Mouse (Mus musculus) kidney, embryonic 16.5 days (tissue): Measurements from ENCODE around the gene Gm10057. TPM values are rescaled to one million over a fixed set of nuclear protein-coding genes. Genes with fewer than 3 reads are reported as not detected.
"Not testable (repeated sequence)": the region's sequence is repeated elsewhere in the genome, so short reads cannot be mapped to it uniquely, and the experiment has no call there.

ENCODE experiments used
- ATAC-seq: fragments of 200-750 bp; cut with Nextera tagmentation; 2 replicates; pipeline ENCODE4 v1.8.0; 2017; ENCODE audit warnings: moderate TSS enrichment; ENCODE audit not compliant: low FRiP score, low TSS enrichment
- H3K27ac ChIP-seq: fragments of 300-500 bp; sonication (generic); 2 replicates; pipeline ENCODE4 v1.5.1; 2014; ENCODE audit warnings: low read length
- H3K27me3 ChIP-seq: fragments of 300-500 bp; sonication (generic); 2 replicates; pipeline ENCODE4 v1.6.1; 2014; ENCODE audit warnings: low read length, control low read depth, mixed read lengths; ENCODE audit not compliant: insufficient read depth
- H3K36me3 ChIP-seq: fragments of 300-500 bp; sonication (generic); 2 replicates; pipeline ENCODE4 v1.6.1; 2014; ENCODE audit warnings: low read length, control low read depth, mixed read lengths; ENCODE audit not compliant: insufficient read depth
- H3K4me1 ChIP-seq: fragments of 300-500 bp; sonication (generic); 2 replicates; pipeline ENCODE4 v1.6.1; 2014; ENCODE audit warnings: low read length, control low read depth, mixed read lengths; ENCODE audit not compliant: insufficient read depth
- H3K4me2 ChIP-seq: fragments of 300-500 bp; sonication (generic); replicated peaks from 2 replicates; pipeline ENCODE4 v1.6.1; 2014; ENCODE audit warnings: low read depth, low read length
- H3K4me3 ChIP-seq: fragments of 300-500 bp; sonication (generic); 2 replicates; pipeline ENCODE4 v1.5.1; 2014; ENCODE audit warnings: mild to moderate bottlenecking, low read length
- H3K9ac ChIP-seq: fragments of 300-500 bp; sonication (generic); replicated peaks from 2 replicates; pipeline ENCODE4 v1.6.1; 2014; ENCODE audit warnings: low read length
- H3K9me3 ChIP-seq: fragments of 300-500 bp; sonication (generic); 2 replicates; pipeline ENCODE4 v1.6.1; 2016; ENCODE audit warnings: low read length, control low read depth
- polyA plus RNA-seq: library from polyadenylated mRNA; unstranded; fragments of >200 nt; fragmentation: Nextera tagmentation; extraction: Ambion mirVana; gene quantifications from 2 replicates; pipeline ENCODE4 v1.2.1, GENCODE M21; 2015

Gm10057 gene
- polyA plus RNA-seq: not detected in 2 replicates

- not testable (repeated sequence) for ATAC-seq, H3K9me3 ChIP-seq, H3K4me2 ChIP-seq, H3K27ac ChIP-seq, H3K4me1 ChIP-seq, H3K27me3 ChIP-seq, H3K9ac ChIP-seq, H3K36me3 ChIP-seq, H3K4me3 ChIP-seq
These were observed at the start of gene Gm10057 for GRCm38 (mm10) chrX:154054939-154055338. TSS of gene Gm10057 (minus strand) at chrX:154055039.

GRCm38 (mm10) chrX:154033727-154034126, 21.1 kb downstream of the Gm10057 start, which contains the start of gene 4921511M17Rik:
TSS of gene 4921511M17Rik (minus strand) at chrX:154033827.
- H3K9me3 ChIP-seq, H3K9ac ChIP-seq, ATAC-seq, H3K4me3 ChIP-seq, H3K4me1 ChIP-seq, H3K36me3 ChIP-seq, H3K27me3 ChIP-seq, H3K4me2 ChIP-seq, H3K27ac ChIP-seq: not testable (repeated sequence)

GRCm38 (mm10) chrX:154012540-154012939, 42.3 kb downstream of the Gm10057 start, which contains the start of gene Samt1:
TSS of gene Samt1 (minus strand) at chrX:154012640.
- not testable (repeated sequence) for H3K4me1 ChIP-seq, ATAC-seq, H3K4me2 ChIP-seq, H3K36me3 ChIP-seq, H3K27ac ChIP-seq, H3K4me3 ChIP-seq, H3K27me3 ChIP-seq, H3K9ac ChIP-seq, H3K9me3 ChIP-seq

Other genes starting within 250 kb of the Gm10057 start
- gene Spin2c, start 222.8 kb downstream of the Gm10057 start, polyA plus RNA-seq: 13.6 and 16.0 TPM in 2 replicates
- not detected in 2 replicates for gene Samt1, start 42.4 kb downstream of the Gm10057 start, polyA plus RNA-seq
- gene 4921511M17Rik, start 21.2 kb downstream of the Gm10057 start, polyA plus RNA-seq: not detected in 2 replicates
- gene Gm15140, start 65.6 kb upstream of the Gm10057 start, polyA plus RNA-seq: not detected in 2 replicates